Mouse (Mus musculus) frontal cortex, postnatal 25 days (tissue): ENCODE measurements around the gene Vwa7.

Experiments
- DNase-seq, 2 experiments: peaks; one replicate each; pipeline ENCODE4 v3.0.0; 2022; ENCODE audit warnings: low spot score in 2 of 2

Gene Vwa7

DNA sequence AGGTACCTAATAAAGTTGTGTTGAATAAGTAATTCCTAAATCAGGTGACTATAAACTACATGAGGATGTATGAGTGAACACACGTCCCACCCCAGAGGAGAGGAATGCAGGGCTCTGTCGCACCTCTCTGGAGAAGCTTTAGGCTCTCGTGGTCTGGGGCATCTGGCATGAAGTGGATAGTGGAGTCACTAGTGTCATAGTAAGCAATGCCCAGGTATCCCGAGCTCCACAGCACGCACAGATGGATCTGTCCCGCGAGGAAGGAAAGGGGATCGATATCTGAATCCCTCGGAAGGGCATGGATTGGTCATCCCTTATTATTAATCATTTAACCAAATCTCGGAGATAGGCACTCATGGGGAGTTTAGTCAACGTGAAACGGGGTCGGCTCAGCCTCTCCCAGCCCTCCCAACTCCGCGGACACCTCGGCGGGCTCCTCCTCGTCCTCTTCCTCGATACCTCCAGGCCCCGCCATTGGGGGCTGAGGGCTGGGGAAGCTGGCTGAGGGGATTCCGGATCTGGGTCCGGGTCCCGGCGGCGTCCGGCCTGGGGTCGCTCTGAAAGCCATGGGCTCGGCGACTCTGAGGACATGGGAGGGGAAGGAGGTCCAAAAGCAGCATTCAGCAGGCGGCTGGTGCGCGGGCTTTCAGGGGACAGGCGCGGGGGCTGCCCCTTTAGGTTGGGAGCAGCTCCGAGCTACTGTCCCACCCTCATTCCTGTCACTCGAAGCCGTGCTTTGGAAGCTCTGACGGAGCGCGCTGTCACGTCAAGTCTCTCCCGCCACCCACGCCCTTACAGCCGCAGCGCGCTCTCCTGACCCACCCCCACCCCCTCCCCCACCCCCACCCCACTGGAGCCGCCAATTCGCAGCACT is 29.7 kb downstream of the Vwa7 start:
- DNase-seq: no peak

GRCm38 (mm10) chr17:35046681-35047455 is 30.5 kb downstream of the Vwa7 start, which contains the start of gene Msh5:
Gene Msh5, minus strand, starts transcription at chr17:35046745.
- peak; percentile 86 to 92 for DNase-seq

DNA sequence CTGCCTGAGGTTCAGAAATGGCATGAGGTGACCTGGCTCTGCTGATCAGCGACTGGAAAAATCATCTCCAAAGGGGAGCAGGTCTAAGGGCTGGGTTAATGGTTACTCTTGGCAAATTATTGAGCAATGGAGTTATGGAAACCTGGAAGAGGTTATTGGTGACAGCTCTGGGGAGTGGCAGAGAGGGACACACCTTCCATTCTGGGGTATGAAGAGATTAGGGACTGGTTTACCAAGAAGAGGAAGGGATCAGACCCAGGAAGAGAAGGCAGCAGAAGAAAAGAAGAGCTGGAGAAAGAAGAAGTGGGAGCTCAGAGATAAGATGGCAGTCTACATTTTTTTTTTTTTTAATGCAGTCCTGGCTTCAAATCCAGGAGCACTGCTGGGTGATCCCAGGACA is 31.3 kb downstream of the Vwa7 start:
- no peak for DNase-seq

DNA sequence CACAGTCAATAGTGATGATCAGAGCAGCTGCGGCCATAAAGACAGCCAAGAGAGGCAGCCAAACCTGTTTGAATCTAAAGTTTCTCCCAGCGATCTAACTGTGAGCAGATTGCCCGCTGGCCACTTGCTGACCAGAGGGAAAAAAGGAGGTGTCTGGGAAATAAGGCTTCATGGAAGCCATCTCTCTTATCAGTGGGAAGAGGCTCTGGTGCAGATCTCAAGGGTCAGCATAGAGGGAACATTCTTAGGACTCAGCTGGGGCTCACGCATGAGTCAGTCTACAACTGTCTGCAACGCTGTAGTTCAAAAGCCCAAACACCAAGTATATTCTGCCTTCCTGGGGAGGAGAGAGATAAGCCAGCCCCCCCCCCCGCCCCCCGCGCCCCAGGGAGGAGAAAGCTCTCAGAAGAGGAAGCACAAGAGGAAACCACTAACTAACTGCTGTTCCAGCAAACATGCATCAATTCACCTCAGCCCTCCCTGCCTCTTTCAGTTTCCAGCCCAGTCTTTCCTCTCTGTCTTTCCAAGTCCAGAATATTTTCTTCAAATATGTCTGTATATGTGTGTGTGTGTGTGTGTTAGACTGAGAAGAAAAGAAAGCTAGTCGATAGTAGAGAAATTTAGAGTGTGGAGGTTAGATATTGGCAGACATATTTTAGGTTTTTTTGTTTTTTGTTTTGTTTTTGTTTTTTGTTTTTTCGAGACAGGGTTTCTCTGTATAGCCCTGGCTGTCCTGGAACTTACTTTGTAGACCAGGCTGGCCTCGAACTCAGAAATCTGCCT is 32.0 kb downstream of the Vwa7 start:
- DNase-seq: no peak

GRCm38 (mm10) chr17:35048932-35049440 is 32.6 kb downstream of the Vwa7 start:
- no peak for DNase-seq

GRCm38 (mm10) chr17:35049561-35050016 is 33.2 kb downstream of the Vwa7 start, which contains the start of gene Clic1:
Gene Clic1, plus strand, starts transcription at chr17:35049966.
- DNase-seq: no peak

GRCm38 (mm10) chr17:35050126-35050750 is 33.9 kb downstream of the Vwa7 start:
- DNase-seq: no peak

- DNase-seq: no peak
Observed at GRCm38 (mm10) chr17:35051156-35052086, 35.0 kb downstream of the Vwa7 start.

GRCm38 (mm10) chr17:35052271-35052798 is 36.0 kb downstream of the Vwa7 start:
- no peak for DNase-seq

DNA sequence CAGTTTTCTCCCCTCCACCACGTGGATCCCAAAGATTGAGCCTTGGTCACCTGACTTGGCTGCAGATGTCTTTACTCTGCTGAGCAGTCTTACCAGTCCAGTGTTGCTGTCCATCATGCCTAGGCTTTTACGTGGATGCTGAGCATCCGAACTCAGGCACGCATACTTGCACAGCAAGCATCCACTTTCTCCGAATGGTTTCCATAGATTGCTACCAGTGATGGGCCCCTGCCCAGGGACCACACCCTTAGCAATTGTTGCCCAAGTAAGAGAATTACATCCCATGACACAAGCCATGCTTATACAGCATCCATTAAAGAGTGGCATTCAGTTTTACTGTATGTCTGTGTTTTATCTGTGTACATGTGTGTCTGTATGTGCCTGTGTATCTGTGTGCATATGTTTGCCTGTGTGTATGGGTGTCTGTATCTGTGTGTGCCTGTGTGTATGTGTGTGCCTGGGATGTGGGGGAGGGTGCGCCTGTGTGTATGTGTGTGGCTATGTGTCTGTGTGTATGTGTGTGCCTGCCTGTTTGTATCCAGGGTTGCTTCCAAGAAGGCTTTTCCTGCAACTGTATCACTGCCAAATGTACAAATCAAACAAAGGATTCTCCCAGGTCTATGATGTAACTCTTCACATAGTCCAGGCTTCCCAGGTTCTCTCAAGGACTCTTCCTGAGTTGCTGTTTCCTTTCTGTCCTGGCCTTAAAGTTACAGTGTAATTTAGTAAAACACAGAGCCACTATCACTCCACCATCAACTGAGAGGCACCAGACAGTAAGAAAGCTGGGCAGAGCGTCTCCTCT is 39.5 kb downstream of the Vwa7 start:
- no peak for DNase-seq

GRCm38 (mm10) chr17:35057090-35057489 is 40.7 kb downstream of the Vwa7 start:
- no peak for DNase-seq

- DNase-seq: no peak
Observed at GRCm38 (mm10) chr17:35058316-35058715, 41.9 kb downstream of the Vwa7 start.

GRCm38 (mm10) chr17:35058911-35059892 is 42.8 kb downstream of the Vwa7 start, which contains the start of gene Ddah2:
Gene Ddah2, plus strand, starts transcription at chr17:35059035.
- peak; percentile 51 to 60 for DNase-seq

GRCm38 (mm10) chr17:35060071-35060470 is 43.7 kb downstream of the Vwa7 start:
- DNase-seq: no peak

DNA sequence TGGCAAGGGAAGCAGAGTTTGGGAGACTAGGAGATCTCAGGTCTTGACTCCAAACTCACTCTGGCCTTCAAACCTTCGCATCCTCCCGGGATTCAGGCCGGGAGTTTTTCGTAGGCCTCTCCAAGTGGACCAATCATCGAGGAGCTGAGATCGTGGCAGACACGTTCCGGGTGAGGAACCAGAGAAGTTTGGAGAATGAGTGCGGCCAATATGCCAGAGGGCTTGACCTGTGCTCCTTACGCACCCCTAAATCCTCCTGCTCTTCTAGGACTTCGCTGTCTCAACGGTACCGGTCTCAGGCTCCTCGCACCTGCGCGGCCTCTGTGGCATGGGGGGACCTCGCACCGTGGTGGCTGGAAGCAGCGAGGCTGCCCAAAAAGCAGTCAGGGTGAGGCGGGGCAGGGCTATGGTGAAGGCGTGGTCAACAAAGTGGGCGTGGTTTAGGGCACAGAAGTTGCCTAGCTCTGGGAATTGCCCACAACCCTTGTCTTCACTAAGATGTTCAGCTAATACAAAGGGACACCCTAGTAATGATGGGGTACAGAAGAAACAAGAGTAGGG is 44.4 kb downstream of the Vwa7 start:
- no peak for DNase-seq

DNA sequence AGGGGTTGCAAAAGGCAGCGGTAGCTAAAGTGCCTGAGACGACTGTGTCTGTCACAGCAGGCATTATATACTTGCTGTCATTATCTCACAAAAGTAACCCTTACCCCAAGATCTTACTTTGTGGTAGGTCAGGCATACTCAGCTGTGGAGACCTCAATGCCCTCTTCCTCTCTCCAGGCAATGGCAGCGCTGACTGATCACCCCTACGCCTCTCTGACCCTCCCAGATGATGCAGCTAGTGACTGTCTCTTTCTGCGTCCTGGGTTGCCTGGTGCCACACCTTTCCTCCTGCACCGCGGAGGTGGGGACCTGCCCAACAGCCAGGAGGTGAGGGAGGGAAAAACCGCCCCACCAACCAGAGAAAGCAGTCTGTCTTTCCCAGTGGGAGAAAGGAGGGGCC is 44.9 kb downstream of the Vwa7 start:
- DNase-seq: no peak

- no peak for DNase-seq
Observed at GRCm38 (mm10) chr17:35063466-35063865, 47.1 kb downstream of the Vwa7 start.
